Mouse (Mus musculus): ENCODE results near the gene Ranbp9. TPM values are rescaled to one million over a fixed set of nuclear protein-coding genes. Genes with fewer than 3 reads are reported as not detected.
A peak's percentile ranks its signal among the peaks of the same experiment; 100 is the strongest.

Gene Ranbp9
- polyA plus RNA-seq, 1 experiment from 2014 or later = 13.4 TPM

GRCm38 (mm10) chr13:43516119-43516518 is 35.0 kb upstream of the Ranbp9 start:
- no peak for ATAC-seq (ENCODE audit: low FRiP score, low read depth)
- Histone ChIP-seq H3K27me3 (no peaks in the 10 kb centered on the region), H3K27ac (replicated peaks) (no peak overlapping the region), H3K36me3 (no peaks in the 10 kb centered on the region), H3K9ac (replicated peaks) (no peak overlapping the region), H3K4me3 (no peak overlapping the region), H3K9me3 (no peaks in the 10 kb centered on the region), H3K4me1 (0 out of 2 replicates have a peak, but pooled peaks cover 3% of the 10 kb centered on the region), H3K4me2 (replicated peaks) (no peak overlapping the region)
- 95% methylated on average over 5 of the region's 5 CpGs for WGBS

- no peak overlapping the region for H3K4me2 ChIP-seq (replicated peaks)
- H3K4me3 ChIP-seq = no peak overlapping the region
- H3K4me1 ChIP-seq = 0 out of 2 replicates have a peak, but pooled peaks cover 3% of the 10 kb centered on the region
- no peaks in the 10 kb centered on the region for H3K27me3 ChIP-seq
- no peak for ATAC-seq (ENCODE audit: low FRiP score, low read depth)
- H3K9ac ChIP-seq (replicated peaks) = no peak overlapping the region
- no peaks in the 10 kb centered on the region for H3K9me3 ChIP-seq
- H3K36me3 ChIP-seq = no peaks in the 10 kb centered on the region
- H3K27ac ChIP-seq (replicated peaks) = no peak overlapping the region
- WGBS = 75% methylated on average over 8 of the region's 8 CpGs
These were observed 33.9 kb upstream of the Ranbp9 start for GRCm38 (mm10) chr13:43514950-43515358.

GRCm38 (mm10) chr13:43512736-43513135 is 31.7 kb upstream of the Ranbp9 start:
- no peak overlapping the region for H3K9ac ChIP-seq (replicated peaks)
- no peaks in the 10 kb centered on the region for H3K27me3 ChIP-seq
- 95% methylated on average over 3 of the region's 3 CpGs for WGBS
- H3K4me3 ChIP-seq = no peak overlapping the region
- no peaks in the 10 kb centered on the region for H3K36me3 ChIP-seq
- no peaks in the 10 kb centered on the region for H3K9me3 ChIP-seq
- no peak for ATAC-seq (ENCODE audit: low FRiP score, low read depth)
- 0 out of 2 replicates have a peak, but pooled peaks cover 3% of the 10 kb centered on the region for H3K4me1 ChIP-seq
- H3K4me2 ChIP-seq (replicated peaks) = no peak overlapping the region
- H3K27ac ChIP-seq (replicated peaks) = no peak overlapping the region

DNA sequence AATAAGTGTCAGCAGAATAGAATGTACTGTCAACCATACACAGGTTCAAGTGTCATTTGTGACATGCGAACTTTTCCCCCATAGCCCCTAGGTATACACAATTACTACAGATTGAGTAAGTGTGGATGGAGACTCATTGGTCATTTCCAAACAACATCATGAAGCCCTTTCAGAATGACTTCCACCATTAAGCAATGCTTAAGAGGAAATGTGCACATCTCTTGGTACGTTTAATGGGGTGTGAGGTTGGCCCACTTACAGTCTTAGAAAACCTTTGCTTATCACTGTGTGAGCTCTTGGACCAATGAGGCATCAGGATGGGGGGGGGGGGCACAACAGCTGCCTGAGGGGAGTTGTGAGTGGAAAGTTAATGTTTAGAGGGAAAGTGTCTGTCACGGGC is 24.7 kb upstream of the Ranbp9 start:
- WGBS = 89% methylated on average over 3 of the region's 3 CpGs
- H3K4me1 ChIP-seq = peaks cover 15% of the 10 kb centered on the region

DNA sequence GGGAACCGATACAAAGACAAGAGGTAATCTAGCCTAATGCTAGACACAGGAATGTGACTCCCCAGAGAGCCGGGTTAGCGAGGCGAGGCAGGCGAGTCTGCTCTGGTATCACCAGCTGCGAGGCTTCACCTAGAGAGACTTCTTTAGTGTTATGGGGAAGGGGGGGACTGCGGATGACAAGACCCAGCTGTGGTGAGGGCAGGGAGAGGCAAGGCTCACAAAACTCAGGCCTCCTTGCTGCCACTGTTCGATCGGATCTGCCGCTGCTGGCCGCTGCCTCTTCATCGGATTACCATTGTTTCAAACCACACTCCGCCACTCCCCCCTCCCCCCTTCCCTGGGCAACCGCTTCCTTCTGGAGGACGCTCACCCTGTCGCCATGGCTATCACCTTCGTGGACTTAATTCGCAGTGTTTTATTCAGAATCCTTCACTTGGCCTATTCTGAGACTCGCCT is 22.3 kb upstream of the Ranbp9 start:
- peak; percentile 80 for ATAC-seq (ENCODE audit: low FRiP score, low read depth)
- peaks cover 15% of the 10 kb centered on the region for H3K4me1 ChIP-seq
- H3K4me3 ChIP-seq = peak overlapping the region; percentile 32
- no peaks in the 10 kb centered on the region for H3K9me3 ChIP-seq
- peak overlapping the region; percentile 56 for H3K4me2 ChIP-seq (replicated peaks)
- peak overlapping the region; percentile 80 for H3K27ac ChIP-seq (replicated peaks)
- H3K36me3 ChIP-seq = no peaks in the 10 kb centered on the region
- peak overlapping the region; percentile 56; the same call in 1 of the 2 replicates for H3K9ac ChIP-seq (replicated peaks)
- H3K27me3 ChIP-seq = no peaks in the 10 kb centered on the region; the same call in 1 of the 2 replicates
- 1% methylated on average over 18 of the region's 19 CpGs for WGBS

More for the DNA sequence above, 24.7 kb upstream of the Ranbp9 start:
- H3K4me2 ChIP-seq (replicated peaks) = no peak overlapping the region
- no peak overlapping the region for H3K9ac ChIP-seq (replicated peaks)
- ATAC-seq (ENCODE audit: low FRiP score, low read depth) = no peak
- no peak overlapping the region for H3K27ac ChIP-seq (replicated peaks)
- H3K4me3 ChIP-seq = no peak overlapping the region
- H3K9me3 ChIP-seq = no peaks in the 10 kb centered on the region
- no peaks in the 10 kb centered on the region for H3K36me3 ChIP-seq
- H3K27me3 ChIP-seq = no peaks in the 10 kb centered on the region; the same call in 1 of the 2 replicates

GRCm38 (mm10) chr13:43501601-43502000 is 20.5 kb upstream of the Ranbp9 start:
- no peaks in the 10 kb centered on the region for H3K36me3 ChIP-seq
- no peak for ATAC-seq (ENCODE audit: low FRiP score, low read depth)
- no peak overlapping the region for H3K4me2 ChIP-seq (replicated peaks)
- no peaks in the 10 kb centered on the region for H3K27me3 ChIP-seq
- WGBS = 62% methylated on average over 5 of the region's 5 CpGs
- H3K9ac ChIP-seq (replicated peaks) = no peak overlapping the region
- 0 out of 2 replicates have a peak, but pooled peaks cover 3% of the 10 kb centered on the region for H3K9me3 ChIP-seq
- no peak overlapping the region for H3K27ac ChIP-seq (replicated peaks)
- no peak overlapping the region for H3K4me3 ChIP-seq
- H3K4me1 ChIP-seq = peaks cover 15% of the 10 kb centered on the region

DNA sequence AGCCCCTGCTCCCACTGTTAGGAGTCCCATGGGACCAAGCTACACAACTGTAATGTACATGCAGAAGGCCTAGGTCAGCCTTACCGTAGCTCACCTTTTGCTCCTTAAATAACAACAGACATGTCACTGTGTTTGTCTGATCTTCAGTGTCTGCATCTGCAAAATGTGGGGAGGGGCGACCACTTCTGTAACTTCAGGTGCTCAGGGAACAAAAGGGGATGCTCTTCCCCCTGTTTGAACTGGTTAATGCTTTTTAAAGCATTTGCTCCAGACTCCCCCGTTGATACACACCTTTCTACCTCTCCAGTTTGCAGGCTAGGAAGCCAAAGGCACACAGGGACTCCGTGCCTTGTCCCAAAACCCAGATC is 19.4 kb upstream of the Ranbp9 start:
- H3K4me3 ChIP-seq = no peak overlapping the region
- no peaks in the 10 kb centered on the region for H3K27me3 ChIP-seq
- no peak overlapping the region for H3K9ac ChIP-seq (replicated peaks)

DNA sequence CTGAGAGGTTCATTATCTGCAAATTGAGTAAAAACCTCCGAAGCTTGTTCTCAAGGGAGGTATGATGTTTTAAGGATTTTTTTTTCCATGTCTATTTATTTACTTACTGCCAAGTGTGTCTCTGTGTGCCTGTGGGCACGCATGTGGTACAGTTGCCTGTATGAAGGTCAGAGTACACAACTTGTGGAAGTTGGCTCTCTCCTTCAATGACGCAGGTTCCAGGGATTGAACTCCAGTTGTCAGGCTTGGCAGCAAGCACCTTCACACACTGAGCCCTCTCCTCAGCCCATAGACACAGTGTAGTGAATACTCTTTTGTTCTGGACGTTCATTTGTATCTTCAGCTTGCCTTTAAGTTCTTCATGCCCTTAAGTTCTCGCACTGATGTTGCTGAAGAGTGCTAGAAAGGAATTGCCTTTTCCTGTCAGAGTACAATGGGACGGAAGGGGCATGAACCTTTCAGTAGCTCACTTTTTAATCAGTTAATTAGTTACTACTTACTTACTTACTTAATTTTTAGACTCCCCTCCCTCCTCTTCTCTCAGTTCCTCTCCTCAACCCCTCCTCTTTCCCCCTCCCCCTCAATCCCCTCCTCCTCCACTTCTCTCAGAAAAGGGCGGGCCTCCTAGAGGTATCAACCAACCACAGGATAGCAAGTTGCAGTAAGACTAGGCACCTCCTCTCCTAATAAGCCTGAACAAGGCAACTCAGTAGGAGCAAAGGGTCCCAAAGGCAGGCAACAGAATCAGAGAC is 18.8 kb upstream of the Ranbp9 start:
- H3K9me3 ChIP-seq = 0 out of 2 replicates have a peak, but pooled peaks cover 3% of the 10 kb centered on the region
- no peak for ATAC-seq (ENCODE audit: low FRiP score, low read depth)
- no peak overlapping the region for H3K4me2 ChIP-seq (replicated peaks)
- H3K27me3 ChIP-seq = no peaks in the 10 kb centered on the region
- no peak overlapping the region for H3K4me3 ChIP-seq
- WGBS = 81% methylated on average over 7 of the region's 7 CpGs
- H3K36me3 ChIP-seq = no peaks in the 10 kb centered on the region
- no peak overlapping the region for H3K27ac ChIP-seq (replicated peaks)
- no peak overlapping the region for H3K9ac ChIP-seq (replicated peaks)
- H3K4me1 ChIP-seq = peaks cover 15% of the 10 kb centered on the region

More for the DNA sequence above, 19.4 kb upstream of the Ranbp9 start:
- Histone ChIP-seq H3K4me1 (peaks cover 15% of the 10 kb centered on the region), H3K36me3 (no peaks in the 10 kb centered on the region), H3K4me2 (replicated peaks) (no peak overlapping the region), H3K9me3 (0 out of 2 replicates have a peak, but pooled peaks cover 3% of the 10 kb centered on the region), H3K27ac (replicated peaks) (no peak overlapping the region)
- no peak for ATAC-seq (ENCODE audit: low FRiP score, low read depth)
- WGBS = 92% methylated on average over 4 of the region's 4 CpGs

DNA sequence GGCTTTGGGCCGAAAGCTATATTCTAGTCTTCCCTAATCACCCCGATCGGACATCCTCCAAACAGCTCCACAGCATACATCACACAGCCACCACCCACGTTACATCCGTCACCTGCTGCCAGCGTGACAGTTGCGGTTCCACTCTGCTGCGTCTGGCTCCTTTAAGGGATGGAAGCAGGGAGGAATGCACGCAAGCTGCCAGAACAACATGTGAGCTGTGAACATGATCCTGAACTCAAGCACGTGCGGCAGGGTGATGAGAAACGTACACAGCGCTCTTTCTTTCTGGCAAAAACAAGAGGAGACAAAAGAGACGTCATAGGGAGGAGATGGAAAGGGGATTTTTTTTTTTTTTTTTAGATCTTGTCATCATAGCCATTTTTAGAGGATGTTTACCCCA is 17.8 kb upstream of the Ranbp9 start:
- H3K4me3 ChIP-seq = no peak overlapping the region
- H3K27me3 ChIP-seq = no peaks in the 10 kb centered on the region
- H3K4me2 ChIP-seq (replicated peaks) = no peak overlapping the region
- peaks cover 11% of the 10 kb centered on the region for H3K4me1 ChIP-seq
- H3K27ac ChIP-seq (replicated peaks) = no peak overlapping the region
- H3K9me3 ChIP-seq = 0 out of 2 replicates have a peak, but pooled peaks cover 3% of the 10 kb centered on the region
- no peaks in the 10 kb centered on the region for H3K36me3 ChIP-seq
- 84% methylated on average over 14 of the region's 14 CpGs for WGBS
- no peak for ATAC-seq (ENCODE audit: low FRiP score, low read depth)
- no peak overlapping the region for H3K9ac ChIP-seq (replicated peaks)

DNA sequence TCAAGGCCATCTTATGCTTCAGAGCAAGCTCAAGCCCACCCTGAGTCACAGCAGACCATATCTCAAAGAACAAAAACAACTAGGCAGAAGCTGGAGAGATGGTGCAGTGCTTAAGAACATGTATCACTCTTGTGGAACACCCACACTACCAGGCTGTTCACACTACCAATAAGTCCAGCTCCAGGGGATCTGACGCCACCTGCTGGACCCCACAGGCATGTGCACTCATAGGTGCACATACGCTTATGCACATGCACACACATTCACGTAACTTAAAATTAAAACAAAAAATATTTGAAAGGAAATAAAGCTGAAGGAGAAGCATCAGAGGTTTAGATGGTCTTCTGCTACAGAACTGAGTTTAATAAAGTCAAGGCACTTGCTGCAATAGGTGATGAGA is 16.7 kb upstream of the Ranbp9 start:
- WGBS = 97% methylated on average over 3 of the region's 3 CpGs
- Histone ChIP-seq H3K27me3 (no peaks in the 10 kb centered on the region), H3K27ac (replicated peaks) (no peak overlapping the region)

GRCm38 (mm10) chr13:43496660-43497059 is 15.6 kb upstream of the Ranbp9 start:
- H3K27ac ChIP-seq (replicated peaks) = no peak overlapping the region
- no peak for ATAC-seq (ENCODE audit: low FRiP score, low read depth)
- WGBS = 14% methylated on average over 2 of the region's 2 CpGs
- no peak overlapping the region for H3K9ac ChIP-seq (replicated peaks)
- 0 out of 2 replicates have a peak, but pooled peaks cover 3% of the 10 kb centered on the region for H3K9me3 ChIP-seq
- no peak overlapping the region for H3K4me2 ChIP-seq (replicated peaks)
- peaks cover 4% of the 10 kb centered on the region; the same call in 1 of the 2 replicates for H3K4me1 ChIP-seq
- H3K4me3 ChIP-seq = no peak overlapping the region
- no peaks in the 10 kb centered on the region for H3K36me3 ChIP-seq
- 0 out of 2 replicates have a peak, but pooled peaks cover 2% of the 10 kb centered on the region for H3K27me3 ChIP-seq

More for the DNA sequence above, 16.7 kb upstream of the Ranbp9 start:
- no peak overlapping the region for H3K9ac ChIP-seq (replicated peaks)
- no peak overlapping the region for H3K4me2 ChIP-seq (replicated peaks)
- 0 out of 2 replicates have a peak, but pooled peaks cover 3% of the 10 kb centered on the region for H3K9me3 ChIP-seq
- H3K4me3 ChIP-seq = no peak overlapping the region
- H3K36me3 ChIP-seq = no peaks in the 10 kb centered on the region
- peaks cover 4% of the 10 kb centered on the region; the same call in 1 of the 2 replicates for H3K4me1 ChIP-seq
- no peak for ATAC-seq (ENCODE audit: low FRiP score, low read depth)

GRCm38 (mm10) chr13:43495645-43496044 is 14.6 kb upstream of the Ranbp9 start:
- ATAC-seq (ENCODE audit: low FRiP score, low read depth) = no peak
- Histone ChIP-seq H3K36me3 (no peaks in the 10 kb centered on the region), H3K9ac (replicated peaks) (no peak overlapping the region), H3K4me2 (replicated peaks) (no peak overlapping the region), H3K4me3 (no peak overlapping the region), H3K9me3 (0 out of 2 replicates have a peak, but pooled peaks cover 3% of the 10 kb centered on the region), H3K27ac (replicated peaks) (no peak overlapping the region), H3K4me1 (peaks cover 4% of the 10 kb centered on the region; the same call in 1 of the 2 replicates), H3K27me3 (0 out of 2 replicates have a peak, but pooled peaks cover 2% of the 10 kb centered on the region)
- WGBS = 90% methylated on average over 7 of the region's 7 CpGs
